Mouse (Mus musculus): ENCODE results near the gene Cntln. TPM values are rescaled to one million over a fixed set of nuclear protein-coding genes. Genes with fewer than 3 reads are reported as not detected.

Gene Cntln
- polyA plus RNA-seq, 1 experiment = not detected

- H3K27ac ChIP-seq (ENCODE audit: insufficient read depth, low read depth, low read length) = no peak overlapping the region
- no peak overlapping the region for H3K4me3 ChIP-seq (ENCODE audit: insufficient read depth, low read depth, low read length)
- WGBS = 80% methylated on average over 1 of the region's 1 CpGs
- H3K4me1 ChIP-seq (ENCODE audit: control insufficient read depth, insufficient read depth, low read length) = no peaks in the 10 kb centered on the region
- TF ChIP-seq POLR2A (IDR thresholded peaks at IDR 0.05; ENCODE audit: insufficient read depth, low read depth, low read length) = no peak
- no peak for TF ChIP-seq CTCF (IDR thresholded peaks at IDR 0.05; ENCODE audit: insufficient read depth, low read depth, low read length)
These were observed 34.3 kb downstream of the Cntln start for GRCm38 (mm10) chr4:84918393-84918792.

DNA sequence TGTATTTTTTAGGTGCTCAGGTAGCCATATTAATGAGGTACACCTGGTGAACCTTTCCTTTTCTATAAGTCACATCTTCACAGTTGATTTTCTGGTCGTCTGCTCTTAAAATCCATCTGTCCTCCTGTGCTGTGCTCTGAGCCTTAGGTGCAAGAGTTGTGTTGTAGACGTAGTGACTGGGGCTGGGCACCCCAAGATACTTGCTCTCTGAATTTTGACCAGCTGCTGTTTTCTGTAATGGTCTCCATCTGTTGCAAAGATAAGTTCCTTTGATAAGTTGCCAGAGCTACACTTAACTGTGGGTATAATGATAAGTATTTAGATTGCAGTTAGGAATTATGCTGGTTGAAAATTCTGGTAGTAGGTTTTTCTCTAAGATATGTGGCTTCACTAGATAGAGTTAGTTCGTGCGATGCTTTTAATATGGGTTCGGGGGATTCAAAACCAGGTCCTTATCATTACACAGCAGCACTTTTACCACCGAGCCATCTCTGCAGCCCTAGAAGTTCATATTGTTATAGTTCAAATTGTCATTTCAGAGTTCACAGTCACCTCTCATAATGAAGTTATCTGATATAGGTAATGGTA, 50.3 kb downstream of the Cntln start:
- H3K4me1 ChIP-seq (ENCODE audit: control insufficient read depth, insufficient read depth, low read length) = no peaks in the 10 kb centered on the region
- WGBS = 87% methylated on average over 6 of the region's 6 CpGs
- H3K4me3 ChIP-seq (ENCODE audit: insufficient read depth, low read depth, low read length) = no peak overlapping the region
- TF ChIP-seq CTCF (IDR thresholded peaks at IDR 0.05; ENCODE audit: insufficient read depth, low read depth, low read length) = no peak
- no peak overlapping the region for H3K27ac ChIP-seq (ENCODE audit: insufficient read depth, low read depth, low read length)

DNA sequence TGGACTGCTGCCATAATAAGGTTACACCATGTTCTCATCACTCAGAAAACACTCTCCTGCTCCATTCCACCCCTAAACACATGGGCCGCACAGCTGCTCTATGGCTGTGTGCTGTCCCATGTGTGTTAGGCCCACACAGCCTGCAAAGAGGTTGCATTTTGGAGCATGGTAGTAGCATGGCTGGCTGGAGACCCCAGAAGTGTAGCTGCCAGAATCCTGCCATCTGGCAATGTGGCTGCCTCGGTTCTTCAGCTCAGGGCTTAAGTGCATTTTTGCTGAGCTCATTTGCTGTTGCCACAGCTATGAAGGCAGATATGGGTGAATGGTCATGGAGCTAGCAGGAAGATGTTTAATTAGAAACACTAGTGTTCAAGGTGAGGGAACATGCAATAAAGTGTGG, 58.0 kb downstream of the Cntln start:
- 85% methylated on average over 2 of the region's 2 CpGs for WGBS
- no peak overlapping the region for H3K4me3 ChIP-seq (ENCODE audit: insufficient read depth, low read depth, low read length)
- H3K4me1 ChIP-seq (ENCODE audit: control insufficient read depth, insufficient read depth, low read length) = peaks cover 2% of the 10 kb centered on the region; the same call in 1 of the 2 replicates
- TF ChIP-seq CTCF (IDR thresholded peaks at IDR 0.05; ENCODE audit: insufficient read depth, low read depth, low read length) (no peak), POLR2A (IDR thresholded peaks at IDR 0.05; ENCODE audit: insufficient read depth, low read depth, low read length) (no peak)
- no peak overlapping the region for H3K27ac ChIP-seq (ENCODE audit: insufficient read depth, low read depth, low read length)

GRCm38 (mm10) chr4:84942651-84943050, 58.5 kb downstream of the Cntln start:
- H3K27ac ChIP-seq (ENCODE audit: insufficient read depth, low read depth, low read length) = no peak overlapping the region
- no peak overlapping the region for H3K4me3 ChIP-seq (ENCODE audit: insufficient read depth, low read depth, low read length)
- no peak for TF ChIP-seq CTCF (IDR thresholded peaks at IDR 0.05; ENCODE audit: insufficient read depth, low read depth, low read length)
- TF ChIP-seq POLR2A (IDR thresholded peaks at IDR 0.05; ENCODE audit: insufficient read depth, low read depth, low read length) = no peak
- peaks cover 2% of the 10 kb centered on the region; the same call in 1 of the 2 replicates for H3K4me1 ChIP-seq (ENCODE audit: control insufficient read depth, insufficient read depth, low read length)
- WGBS = 72% methylated on average over 2 of the region's 2 CpGs

- TF ChIP-seq CTCF (IDR thresholded peaks at IDR 0.05; ENCODE audit: insufficient read depth, low read depth, low read length) (no peak), POLR2A (IDR thresholded peaks at IDR 0.05; ENCODE audit: insufficient read depth, low read depth, low read length) (no peak)
- Histone ChIP-seq H3K4me3 (ENCODE audit: insufficient read depth, low read depth, low read length) (no peak overlapping the region), H3K4me1 (ENCODE audit: control insufficient read depth, insufficient read depth, low read length) (peaks cover 2% of the 10 kb centered on the region; the same call in 1 of the 2 replicates), H3K27ac (ENCODE audit: insufficient read depth, low read depth, low read length) (no peak overlapping the region)
- WGBS = 88% methylated on average over 4 of the region's 4 CpGs
These were observed 60.0 kb downstream of the Cntln start for GRCm38 (mm10) chr4:84944100-84944499.

DNA sequence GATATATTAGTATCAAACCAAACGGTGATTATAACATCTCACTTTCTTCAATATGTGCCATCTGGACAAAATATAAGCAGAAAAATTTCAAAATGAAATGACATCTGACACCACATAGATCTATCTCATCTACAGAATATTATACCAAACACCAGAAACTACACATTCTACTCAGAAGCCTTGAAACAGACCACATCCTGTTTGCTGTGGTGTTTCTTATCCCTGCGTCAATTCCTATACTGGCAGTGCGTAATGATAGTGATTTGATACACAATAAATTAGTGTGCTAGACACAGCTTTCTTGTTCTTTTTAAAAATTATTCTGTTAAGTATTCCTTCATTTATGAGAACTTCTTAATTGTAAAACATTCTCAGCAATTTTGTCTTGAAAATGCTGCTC, 62.3 kb downstream of the Cntln start:
- H3K27ac ChIP-seq (ENCODE audit: insufficient read depth, low read depth, low read length) = no peak overlapping the region
- 94% methylated on average over 3 of the region's 3 CpGs for WGBS
- H3K4me1 ChIP-seq (ENCODE audit: control insufficient read depth, insufficient read depth, low read length) = peaks cover 2% of the 10 kb centered on the region; the same call in 1 of the 2 replicates
- H3K4me3 ChIP-seq (ENCODE audit: insufficient read depth, low read depth, low read length) = no peak overlapping the region
- TF ChIP-seq CTCF (IDR thresholded peaks at IDR 0.05; ENCODE audit: insufficient read depth, low read depth, low read length) (no peak), POLR2A (IDR thresholded peaks at IDR 0.05; ENCODE audit: insufficient read depth, low read depth, low read length) (no peak)

DNA sequence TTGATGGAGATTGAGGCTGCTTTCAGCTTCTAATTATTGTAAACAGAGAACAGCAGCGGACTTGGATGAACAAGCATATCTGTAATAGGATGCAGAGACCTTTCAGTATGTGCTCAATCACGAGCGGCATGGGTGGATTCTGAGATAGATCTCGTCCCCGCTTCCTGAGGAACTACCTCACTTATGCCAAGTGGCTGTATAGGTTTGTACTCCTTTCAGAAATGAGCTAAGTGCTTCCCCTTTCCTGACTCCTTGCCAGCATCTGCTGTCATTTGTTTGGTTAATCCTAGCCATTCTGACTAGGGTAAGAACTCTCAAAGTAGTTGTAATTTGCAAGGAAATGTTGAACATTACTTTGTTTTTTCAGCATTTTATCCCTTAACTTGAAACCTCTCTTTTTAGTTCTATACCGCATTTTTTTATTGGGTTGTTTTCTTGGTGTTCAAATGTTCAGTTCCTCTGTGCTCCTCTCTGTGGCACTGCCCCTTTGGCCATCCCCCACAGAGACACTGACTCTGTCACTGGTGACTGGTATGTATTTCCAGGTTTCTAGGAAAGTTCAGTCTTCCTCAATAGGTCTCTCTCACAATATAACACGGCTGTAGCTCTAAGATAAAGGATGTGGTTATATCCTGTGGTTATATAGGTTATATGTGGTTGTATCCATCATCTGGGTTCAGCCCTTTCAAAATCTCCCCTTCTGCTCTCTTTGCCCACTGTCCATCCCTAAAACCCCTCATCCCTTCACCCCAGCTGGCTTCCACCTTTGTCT, 93.0 kb downstream of the Cntln start:
- Histone ChIP-seq H3K4me1 (ENCODE audit: control insufficient read depth, insufficient read depth, low read length) (no peaks in the 10 kb centered on the region), H3K27ac (ENCODE audit: insufficient read depth, low read depth, low read length) (no peak overlapping the region), H3K4me3 (ENCODE audit: insufficient read depth, low read depth, low read length) (no peak overlapping the region)
- TF ChIP-seq POLR2A (IDR thresholded peaks at IDR 0.05; ENCODE audit: insufficient read depth, low read depth, low read length) (no peak), CTCF (IDR thresholded peaks at IDR 0.05; ENCODE audit: insufficient read depth, low read depth, low read length) (no peak)
- WGBS = 81% methylated on average over 7 of the region's 7 CpGs

- 36% methylated on average over 10 of the region's 10 CpGs for WGBS
- Histone ChIP-seq H3K27ac (ENCODE audit: insufficient read depth, low read depth, low read length) (no peak overlapping the region), H3K4me3 (ENCODE audit: insufficient read depth, low read depth, low read length) (no peak overlapping the region), H3K4me1 (ENCODE audit: control insufficient read depth, insufficient read depth, low read length) (no peaks in the 10 kb centered on the region)
- TF ChIP-seq POLR2A (IDR thresholded peaks at IDR 0.05; ENCODE audit: insufficient read depth, low read depth, low read length) (no peak), CTCF (IDR thresholded peaks at IDR 0.05; ENCODE audit: insufficient read depth, low read depth, low read length) (no peak)
These were observed 111.6 kb downstream of the Cntln start for GRCm38 (mm10) chr4:84995520-84996348.

DNA sequence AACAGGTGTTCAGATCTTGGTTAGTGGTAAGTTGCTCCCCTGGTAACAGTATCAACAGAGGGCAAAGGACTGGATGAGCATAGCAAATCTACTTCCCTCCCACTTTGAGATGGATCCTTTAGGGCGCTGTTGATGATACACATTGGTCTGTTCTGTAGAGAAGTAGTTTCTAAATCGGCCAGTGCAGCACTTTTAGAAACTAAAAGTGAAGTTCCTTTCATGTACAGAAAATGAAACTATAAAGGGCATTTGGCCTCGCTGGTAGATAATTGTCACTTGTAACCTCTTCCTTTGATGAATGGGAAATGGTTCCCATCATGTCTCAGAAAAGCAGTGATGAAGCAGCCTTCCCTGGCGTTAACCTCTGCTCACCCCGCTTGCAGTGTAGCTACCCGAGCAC, 121.5 kb downstream of the Cntln start:
- 78% methylated on average over 6 of the region's 6 CpGs for WGBS
- no peak for TF ChIP-seq POLR2A (IDR thresholded peaks at IDR 0.05; ENCODE audit: insufficient read depth, low read depth, low read length)
- no peak for TF ChIP-seq CTCF (IDR thresholded peaks at IDR 0.05; ENCODE audit: insufficient read depth, low read depth, low read length)
- Histone ChIP-seq H3K27ac (ENCODE audit: insufficient read depth, low read depth, low read length) (no peak overlapping the region), H3K4me3 (ENCODE audit: insufficient read depth, low read depth, low read length) (no peak overlapping the region), H3K4me1 (ENCODE audit: control insufficient read depth, insufficient read depth, low read length) (no peaks in the 10 kb centered on the region)
